Mouse (Mus musculus): Measurements from ENCODE around the gene Ccl11.

GRCm38 (mm10) chr11:82016181-82016780, 41.3 kb upstream of the Ccl11 start:
- no peak for TF ChIP-seq POLR2A (IDR thresholded peaks at IDR 0.05; ENCODE audit: insufficient read depth, low read depth, low read length)
- TF ChIP-seq CTCF (IDR thresholded peaks at IDR 0.05) = no peak
- no peak for TF ChIP-seq EP300 (IDR thresholded peaks at IDR 0.05; ENCODE audit: insufficient read depth, low read depth, low read length)
